Mouse (Mus musculus) hindbrain, postnatal 0 days (tissue): Measurements from ENCODE around the gene Arsa. TPM values are rescaled to one million over a fixed set of nuclear protein-coding genes. Genes with fewer than 3 reads are reported as not detected.

Experiments used
- ATAC-seq: fragments of 200-750 bp; cut with Nextera tagmentation; 2 replicates; pipeline ENCODE4 v1.8.0; 2017; ENCODE audit warnings: mild to moderate bottlenecking, moderate TSS enrichment, moderate library complexity
- DNase-seq: peaks from one replicate; pipeline ENCODE4 v3.0.0-alpha.2; 2015; ENCODE audit warnings: low spot score
- H3K27ac ChIP-seq: fragments of 300-500 bp; sonication (generic); 2 replicates; pipeline ENCODE4 v1.5.1; 2014; ENCODE audit warnings: mild to moderate bottlenecking
- H3K27me3 ChIP-seq: fragments of 300-500 bp; sonication (generic); 2 replicates; pipeline ENCODE4 v1.6.1; 2014; ENCODE audit warnings: low read length, mixed read lengths; ENCODE audit not compliant: insufficient read depth
- H3K36me3 ChIP-seq: fragments of 300-500 bp; sonication (generic); 2 replicates; pipeline ENCODE4 v1.6.1; 2014; ENCODE audit warnings: low read length, mixed read lengths; ENCODE audit not compliant: insufficient read depth
- H3K4me1 ChIP-seq: fragments of 300-500 bp; sonication (generic); 2 replicates; pipeline ENCODE4 v1.6.1; 2014; ENCODE audit warnings: antibody characterized with exemption, low read length, mixed read lengths; ENCODE audit not compliant: insufficient read depth
- H3K4me2 ChIP-seq: fragments of 300-500 bp; sonication (generic); 2 replicates; pipeline ENCODE4 v1.6.1; 2014; ENCODE audit warnings: low read depth, mild to moderate bottlenecking, low read length, moderate library complexity, mixed read lengths
- H3K4me3 ChIP-seq: fragments of 300-500 bp; sonication (generic); 2 replicates; pipeline ENCODE4 v1.5.1; 2014; ENCODE audit warnings: low read length
- H3K9ac ChIP-seq: fragments of 300-500 bp; sonication (generic); replicated peaks from 2 replicates; pipeline ENCODE4 v1.6.1; 2014; ENCODE audit warnings: mild to moderate bottlenecking, low read length, moderate library complexity, mixed read lengths
- H3K9me3 ChIP-seq: fragments of 300-500 bp; sonication (generic); 2 replicates; pipeline ENCODE4 v1.6.1; 2016; ENCODE audit warnings: low read length, mixed read lengths
- CTCF ChIP-seq: IDR thresholded peaks from 2 replicates; pipeline ENCODE4 v1.5.1; 2016; ENCODE audit warnings: antibody characterized with exemption, control low read depth, low read depth
- WGBS: fragments of 180-500 bp; shearing (Covaris S2); extraction: QIAGEN DNeasy Blood & Tissue Kit; methylation state at CpG from one replicate; pipeline ENCODE4 v1.1.7; 2014; 5-methylcytosine and 5-hydroxymethylcytosine counted together
- polyA plus RNA-seq: library from polyadenylated mRNA; unstranded; fragments of >200 nt; fragmentation: Nextera tagmentation; extraction: Ambion mirVana; gene quantifications from 2 replicates; pipeline ENCODE4 v1.2.1, GENCODE M21; 2015
- total RNA-seq: library from RNA; depleted of rRNA; stranded (reverse); fragments of >200 nt; gene quantifications from 2 replicates; pipeline ENCODE4 v1.2.3, GENCODE M21; 2014; rRNA removed

Gene Arsa
- total and polyA plus RNA-seq, 2 experiments from 2014 or later = 28.9 to 35.8 TPM

- no peak overlapping the region for H3K27ac ChIP-seq
- ATAC-seq (no peak), DNase-seq (no peak)
- no peak for TF ChIP-seq CTCF
- H3K9ac ChIP-seq = no peak overlapping the region
- H3K27me3 ChIP-seq = no peaks in the 10 kb centered on the region
- H3K36me3 ChIP-seq = peaks cover 22% of the 10 kb centered on the region
- H3K4me3 ChIP-seq = no peak overlapping the region
- 80% methylated on average over 8 of the region's 8 CpGs for WGBS
- H3K4me1 ChIP-seq = peaks cover 8% of the 10 kb centered on the region; the same call in 1 of the 2 replicates
- H3K9me3 ChIP-seq = no peaks in the 10 kb centered on the region
- H3K4me2 ChIP-seq = no peak overlapping the region
These were observed 52.6 kb downstream of the Arsa start for GRCm38 (mm10) chr15:89424621-89425020.

Other genes starting within 250 kb of the Arsa start
- gene Sbf1, start 162.1 kb downstream of the Arsa start, total RNA-seq = 265 and 324 TPM in 2 replicates
- gene Sbf1, start 162.1 kb downstream of the Arsa start, polyA plus RNA-seq = 69.5 and 70.7 TPM in 2 replicates
- not detected in 2 replicates for gene Adm2, start 154.7 kb downstream of the Arsa start, total RNA-seq
- gene Adm2, start 154.7 kb downstream of the Arsa start, polyA plus RNA-seq = not detected in 2 replicates
- not detected in 2 replicates for gene Miox, start 143.0 kb downstream of the Arsa start, total RNA-seq
- not detected in 2 replicates for gene Miox, start 143.0 kb downstream of the Arsa start, polyA plus RNA-seq
- 24.9 and 26.2 TPM in 2 replicates for gene Lmf2, start 121.8 kb downstream of the Arsa start, total RNA-seq
- 30.2 and 34.5 TPM in 2 replicates for gene Lmf2, start 121.8 kb downstream of the Arsa start, polyA plus RNA-seq
- 79.1 and 106 TPM in 2 replicates for gene Ncaph2, start 121.7 kb downstream of the Arsa start, total RNA-seq
- gene Ncaph2, start 121.7 kb downstream of the Arsa start, polyA plus RNA-seq = 97.1 and 99.1 TPM in 2 replicates
- gene Sco2, start 103.6 kb downstream of the Arsa start, total RNA-seq = 28.5 and 52.6 TPM in 2 replicates
- 22.9 and 24.3 TPM in 2 replicates for gene Sco2, start 103.6 kb downstream of the Arsa start, polyA plus RNA-seq
- gene Tymp, start 100.4 kb downstream of the Arsa start, total RNA-seq = 7.8 and 8.9 TPM in 2 replicates
- gene Tymp, start 100.4 kb downstream of the Arsa start, polyA plus RNA-seq = 3.6 and 3.9 TPM in 2 replicates
- gene Odf3b, start 98.1 kb downstream of the Arsa start, total RNA-seq = 0.43 and 7.2 TPM in 2 replicates
- gene Odf3b, start 98.1 kb downstream of the Arsa start, polyA plus RNA-seq = 5.4 and 7.0 TPM in 2 replicates
- gene Klhdc7b, start 92.5 kb downstream of the Arsa start, total RNA-seq = 0.26 and 0.40 TPM in 2 replicates
- gene Klhdc7b, start 92.5 kb downstream of the Arsa start, polyA plus RNA-seq = 0.04 TPM in 1 of 2 replicates, not detected in the other
- gene Syce3, start 66.9 kb downstream of the Arsa start, total RNA-seq = not detected in 2 replicates
- not detected in 2 replicates for gene Syce3, start 66.9 kb downstream of the Arsa start, polyA plus RNA-seq
- 3.4 and 4.7 TPM in 2 replicates for gene Cpt1b, start 51.6 kb downstream of the Arsa start, total RNA-seq
- gene Cpt1b, start 51.6 kb downstream of the Arsa start, polyA plus RNA-seq = 1.6 and 2.4 TPM in 2 replicates
- gene C730034F03Rik, start 47.8 kb downstream of the Arsa start, total RNA-seq = 0.65 and 1.3 TPM in 2 replicates
- gene C730034F03Rik, start 47.8 kb downstream of the Arsa start, polyA plus RNA-seq = 2.8 and 3.3 TPM in 2 replicates
- gene Gm44502, start 47.7 kb downstream of the Arsa start, total RNA-seq = 1.6 and 1.8 TPM in 2 replicates
- not detected in 2 replicates for gene Gm44502, start 47.7 kb downstream of the Arsa start, polyA plus RNA-seq
- gene Chkb, start 47.5 kb downstream of the Arsa start, total RNA-seq = 57.6 and 65.4 TPM in 2 replicates
- 105 and 109 TPM in 2 replicates for gene Chkb, start 47.5 kb downstream of the Arsa start, polyA plus RNA-seq
- gene Mapk8ip2, start 23.5 kb downstream of the Arsa start, total RNA-seq = 101 and 108 TPM in 2 replicates
- gene Mapk8ip2, start 23.5 kb downstream of the Arsa start, polyA plus RNA-seq = 64.7 and 67.8 TPM in 2 replicates
- 43.6 and 61.8 TPM in 2 replicates for gene Shank3, start 22.2 kb upstream of the Arsa start, total RNA-seq
- gene Shank3, start 22.2 kb upstream of the Arsa start, polyA plus RNA-seq = 7.1 and 8.7 TPM in 2 replicates
- gene Acr, start 90.9 kb upstream of the Arsa start, total RNA-seq = 2.4 and 3.3 TPM in 2 replicates
- gene Acr, start 90.9 kb upstream of the Arsa start, polyA plus RNA-seq = 2.1 TPM in 2 replicates
- gene Rabl2, start 114.5 kb upstream of the Arsa start, total RNA-seq = 42.2 and 62.1 TPM in 2 replicates
- gene Rabl2, start 114.5 kb upstream of the Arsa start, polyA plus RNA-seq = 59.1 and 66.6 TPM in 2 replicates